Mouse (Mus musculus) olfactory bulb, adult 2 months (tissue): ENCODE data around the gene Ints1.
A peak's percentile ranks its signal among the peaks of the same experiment; 100 is the strongest.

Source experiments
- CTCF ChIP-seq: fragments of 200-500 bp; IDR thresholded peaks from 2 replicates; pipeline ENCODE4 v1.5.1; 2012; ENCODE audit warnings: low read depth, mild to moderate bottlenecking, low read length, moderate library complexity; ENCODE audit not compliant: insufficient read depth
- POLR2A ChIP-seq: fragments of 200-500 bp; IDR thresholded peaks from 2 replicates; pipeline ENCODE4 v1.6.1; 2012; ENCODE audit warnings: mild to moderate bottlenecking, low read depth, low read length, moderate library complexity; ENCODE audit not compliant: insufficient read depth

GRCm38 (mm10) chr5:139745771-139746170 is 29.7 kb downstream of the Ints1 start:
- TF ChIP-seq CTCF (peak; percentile 60; the same call in 1 of the 2 replicates), POLR2A (no peak)
